Comparison of ENCODE assay signal across 17 mouse cellular contexts in genomic region chr10:116564828-116565602, GRCm38 (mm10). TPM values are rescaled to one million over a fixed set of nuclear protein-coding genes. Genes with fewer than 3 reads are reported as not detected.
DNase-seq lines count a peak whose midpoint lies in the region; ATAC-seq lines count a peak whose summit lies in the region.
"Had no signal": no experiment of that assay in that cellular context is flagged by ENCODE, and none has a peak within 500 bp of the region (broad histone marks: within the 10 kb centered on the region; RNA-seq: fewer than 3 reads in every experiment).

No protein-coding gene starts in this region.

- peak; percentile 38 to 52 for DNase-seq in spleen, postnatal 36 days (ENCODE audit: low spot score in 2 of 2)
- DNase-seq in spleen, postnatal 10 days (ENCODE audit: low spot score in 2 of 2) = no peak
- peak; percentile 28 for DNase-seq in T-cell, adult 2 months (ENCODE audit: low spot score)
- DNase-seq in frontal cortex, postnatal 10 days (ENCODE audit: low spot score in 2 of 2) = no peak
- DNase-seq in heart, postnatal 10 days = no peak
- no peak for DNase-seq in urinary bladder, adult 18-20 months (ENCODE audit: low spot score in 2 of 2)
- DNase-seq: adrenal gland, adult 8-10 months; cerebellum, adult 2 months; cerebellum, postnatal 36 days; gastrocnemius, postnatal 36 days; heart, postnatal 36 days; kidney, adult 8-10 months; kidney, postnatal 14 days; liver had no signal

- intact Hi-C loops in heart, postnatal 10 days (cut with DNase I) = no loop called here

- peak; percentile 44 for ATAC-seq in megakaryocyte progenitor cell, adult 5-6 weeks (replicated peaks; ENCODE audit: poor library complexity)
- ATAC-seq: forebrain, embryonic 15.5 days; Patski had no signal

RNA-seq across cellular contexts. Expression of gene Cnot2, which starts 16.3 kb away (rescaled TPM):
- total RNA-seq in megakaryocyte progenitor cell, adult 5-6 weeks (2015) = 76.0 and 100 TPM in 2 replicates
- 101 and 115 TPM in 2 replicates for total RNA-seq in megakaryocyte progenitor cell, adult 5-6 weeks (2017)
- 10 to 100 TPM; 58.5 to 66.3 TPM for total RNA-seq in heart, postnatal 10 days (2021)

Comparison
In these comparisons a context has a peak if more than half of its experiments do, and no peak if none do; other contexts are left out.
1. DNase-seq: peak in spleen, postnatal 36 days (2 of 2) and T-cell, adult 2 months (single experiment); none in spleen, postnatal 10 days (0 of 2), frontal cortex, postnatal 10 days (0 of 2), heart, postnatal 10 days (0 of 2) and urinary bladder, adult 18-20 months (0 of 2).